Mouse (Mus musculus) kidney, adult 18-20 months (tissue): ENCODE measurements at regions not wholly inside any gene's neighbourhood (a gene's known extent, or its start where the extent isn't known, plus 50 kb on each side); places are given as distances from the start of the nearest gene placed in this dataset.

Experiments used
- DNase-seq: peaks from one replicate; pipeline ENCODE4 v3.0.0; 2021

DNA sequence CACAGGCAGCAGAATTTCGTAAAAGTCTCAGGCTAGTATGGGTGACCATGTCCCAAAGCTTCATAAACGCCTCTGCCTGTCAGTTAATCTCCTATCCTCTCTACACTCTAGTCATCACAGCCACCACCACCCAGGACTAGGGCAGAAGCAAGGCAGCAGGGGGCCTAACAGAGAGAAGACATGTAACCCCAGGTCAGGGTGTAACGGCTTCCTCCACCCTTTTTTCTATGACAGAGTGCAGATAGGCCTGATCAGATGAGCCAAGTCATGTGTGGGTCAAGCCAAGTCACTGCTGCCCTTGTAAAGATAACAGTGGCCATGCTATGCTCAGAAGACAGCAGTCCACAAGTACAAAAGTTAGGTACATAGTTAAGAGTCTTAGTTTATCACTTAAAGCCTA is 270.1 kb upstream of the Arid1b start:
- no peak for DNase-seq

DNA sequence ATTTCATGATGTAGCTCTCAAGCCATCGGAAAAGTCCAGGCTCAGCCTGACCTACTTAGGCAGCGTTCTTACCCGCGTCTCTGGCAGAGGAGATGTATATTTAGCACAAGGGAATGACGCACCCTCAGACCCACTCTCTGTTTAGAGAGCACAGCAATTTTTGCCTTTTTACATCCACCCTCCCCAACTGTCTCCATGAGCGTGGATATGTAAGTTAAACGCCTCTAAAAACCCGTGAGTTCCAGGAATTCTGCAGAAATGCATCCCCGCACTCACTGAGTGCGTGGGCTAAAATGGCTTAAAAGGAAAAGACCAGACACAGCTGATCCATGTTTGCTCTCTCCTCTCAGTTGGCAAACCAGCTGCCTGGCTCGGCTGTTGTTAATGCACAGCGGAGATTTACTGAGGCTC is 267.8 kb upstream of the Arid1b start:
- no peak for DNase-seq

DNA sequence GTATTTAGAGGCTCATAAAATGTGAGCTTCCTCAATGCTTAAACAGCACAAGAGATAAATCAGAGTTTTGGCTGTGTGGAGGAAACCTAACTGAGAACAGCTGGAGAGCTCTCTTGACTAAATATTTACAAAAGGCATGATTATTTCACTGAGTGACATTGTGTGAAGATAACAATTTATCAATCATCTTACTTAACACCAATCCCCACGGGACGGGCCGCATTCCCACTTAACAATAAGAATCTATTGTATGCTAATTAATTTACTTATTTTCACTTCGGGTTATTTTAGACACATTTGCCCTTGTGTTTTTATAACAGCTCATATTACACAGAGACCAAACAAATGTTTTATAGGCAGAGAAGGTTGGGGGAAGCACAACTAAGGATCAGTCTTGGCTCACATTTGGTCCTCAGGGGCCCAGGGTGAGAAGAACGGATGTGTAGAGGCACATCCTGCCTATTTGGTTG is 259.7 kb upstream of the Arid1b start:
- DNase-seq = no peak

DNA sequence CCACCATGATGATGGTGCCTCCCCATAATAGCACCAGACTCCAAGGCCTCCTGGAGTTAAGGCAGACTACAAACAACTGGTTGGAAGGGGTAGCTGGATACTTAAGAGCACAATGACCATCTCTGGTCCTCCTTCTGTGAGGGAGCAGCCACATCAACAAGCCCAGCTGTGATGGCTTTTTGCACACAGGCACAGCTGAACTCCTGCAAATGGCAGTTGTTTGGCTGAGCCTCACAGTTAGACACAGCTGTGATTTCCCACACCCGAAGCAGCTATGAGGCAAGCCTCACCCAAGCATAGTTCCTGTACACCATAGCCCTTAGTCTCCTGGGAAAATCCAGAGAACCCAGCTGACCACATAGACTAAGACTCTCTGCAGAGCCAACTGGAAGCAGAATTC is 258.9 kb upstream of the Arid1b start:
- peak; percentile 3 for DNase-seq

DNA sequence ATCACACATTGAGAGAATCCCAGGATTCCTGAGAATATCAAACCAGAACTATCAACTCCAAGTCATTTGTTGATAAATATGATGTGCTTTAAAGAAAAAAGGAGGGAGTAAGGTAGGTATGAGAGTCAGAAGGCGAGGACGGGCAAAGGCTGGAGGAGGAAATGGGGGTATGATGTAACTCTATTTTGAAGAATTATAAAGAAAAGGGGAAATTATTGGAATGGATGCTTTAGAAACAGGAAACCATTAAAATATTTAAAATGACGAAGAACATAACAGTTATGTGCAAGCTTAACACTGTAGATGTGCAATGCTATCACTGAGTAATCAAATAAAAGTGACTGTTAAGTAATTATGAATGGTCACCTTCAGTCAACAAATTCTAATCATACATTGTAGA is 257.4 kb upstream of the Arid1b start:
- DNase-seq = no peak

DNA sequence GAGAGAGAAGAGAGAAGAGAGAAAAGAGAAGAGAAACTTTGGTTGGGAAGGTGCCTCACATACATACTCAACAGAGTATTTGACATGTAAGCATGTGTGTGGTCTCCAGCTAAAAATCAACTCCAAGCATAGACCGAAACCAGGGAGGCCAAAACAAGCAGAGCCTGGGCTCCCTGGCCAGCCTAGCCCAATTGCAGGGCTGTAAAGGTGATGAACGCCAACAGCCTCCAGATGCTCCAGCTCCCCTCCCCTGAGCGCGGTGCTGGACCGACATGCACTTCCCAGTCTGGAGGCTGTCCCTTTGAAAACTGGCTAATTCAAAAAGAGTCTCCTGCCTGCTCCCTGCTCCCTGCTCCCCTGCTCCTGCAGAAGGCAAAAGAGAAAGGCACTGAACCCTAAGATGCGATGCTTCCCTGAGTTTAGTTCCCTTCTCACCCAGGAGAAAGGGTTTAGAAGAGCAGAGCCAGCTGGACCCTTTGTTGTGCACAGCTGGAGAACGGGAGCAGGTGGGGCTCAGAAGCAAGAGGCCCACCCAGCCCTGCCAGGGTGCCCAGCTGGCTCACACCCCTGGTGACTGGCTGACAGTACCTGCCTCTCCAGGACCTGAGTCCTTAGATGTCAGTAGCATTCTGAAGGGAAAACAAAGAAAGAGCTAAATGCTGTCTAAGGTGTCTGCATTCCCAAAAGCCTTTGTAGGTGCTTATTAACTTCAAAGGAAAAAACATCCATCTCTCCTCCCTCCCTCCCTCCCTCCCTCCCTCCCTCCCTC is 255.2 kb upstream of the Arid1b start:
- no peak for DNase-seq

DNA sequence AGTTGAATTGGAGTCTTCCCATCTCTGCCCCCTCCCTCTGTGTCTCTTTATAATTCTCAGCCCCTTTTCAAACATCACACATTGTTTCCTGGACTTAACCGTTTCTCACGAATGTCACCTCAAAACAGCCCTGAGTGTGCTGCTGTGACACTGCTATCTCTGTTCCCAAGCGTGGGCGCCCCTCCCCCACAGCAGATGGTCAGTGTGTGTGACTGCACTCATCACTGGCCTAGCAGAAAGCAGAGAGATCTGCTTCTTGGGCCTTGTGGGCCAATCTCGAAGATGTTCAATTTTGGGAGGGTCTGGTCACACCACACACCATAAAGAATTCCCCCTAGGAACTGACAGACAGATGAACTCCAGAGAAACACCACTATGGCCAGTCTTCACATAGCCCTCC is 253.3 kb upstream of the Arid1b start:
- DNase-seq = no peak

DNA sequence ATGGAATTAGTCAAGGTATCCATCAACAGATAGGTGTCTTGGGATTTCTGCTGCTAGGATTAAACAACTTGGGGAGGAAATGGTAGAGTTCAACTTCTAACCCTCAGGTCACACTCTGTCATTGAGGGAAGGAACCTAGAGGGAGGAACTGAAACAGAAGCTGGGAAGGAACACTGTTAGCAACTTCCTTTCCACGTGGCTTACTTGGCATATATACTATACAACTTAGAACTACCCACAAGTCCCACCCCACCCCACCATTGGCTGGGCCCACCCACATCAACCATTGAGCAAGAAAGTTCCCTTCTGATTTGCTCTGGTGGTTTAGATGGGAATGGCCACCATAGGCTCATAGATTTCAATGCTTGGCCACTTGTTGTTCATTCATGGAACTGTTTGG is 251.8 kb upstream of the Arid1b start:
- DNase-seq = no peak

DNA sequence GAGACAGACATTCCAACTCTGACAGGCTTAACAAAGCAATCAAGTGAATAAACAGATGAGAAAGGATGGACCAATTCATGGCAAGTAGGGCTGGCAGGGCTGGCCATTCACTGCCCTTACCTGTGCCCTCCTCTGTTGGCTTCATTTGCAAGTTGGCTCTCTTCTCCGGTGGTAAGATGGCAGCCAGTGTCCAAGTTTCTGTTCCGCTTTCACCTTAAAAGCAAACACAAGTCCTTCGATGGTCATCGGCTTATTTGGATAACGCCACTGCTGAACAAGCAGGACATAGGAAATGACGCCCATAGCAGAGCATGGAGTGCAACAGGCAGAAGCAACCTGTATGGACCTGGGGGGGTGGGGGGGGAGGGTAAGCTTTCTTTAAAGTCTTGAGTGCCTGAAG is 231.2 kb upstream of the Arid1b start:
- DNase-seq = no peak

DNA sequence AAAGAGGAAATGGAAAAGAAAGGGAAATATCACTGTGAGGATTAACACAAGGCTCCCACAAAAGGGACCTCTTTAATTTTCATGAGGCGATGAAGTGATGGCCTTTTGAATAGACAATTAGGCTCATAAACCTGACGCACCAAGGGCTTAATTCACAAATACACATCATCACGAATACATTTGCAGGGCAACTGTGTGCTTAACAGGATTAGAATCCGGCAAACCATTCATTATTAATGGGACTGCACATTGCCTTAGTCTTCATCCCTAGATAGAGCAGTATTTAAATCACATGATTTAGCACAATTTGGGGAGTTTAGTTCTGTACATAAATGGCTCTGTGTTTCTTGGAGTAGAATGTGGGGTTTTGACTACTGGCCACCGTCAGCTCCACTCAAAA is 228.4 kb upstream of the Arid1b start:
- DNase-seq = no peak

DNA sequence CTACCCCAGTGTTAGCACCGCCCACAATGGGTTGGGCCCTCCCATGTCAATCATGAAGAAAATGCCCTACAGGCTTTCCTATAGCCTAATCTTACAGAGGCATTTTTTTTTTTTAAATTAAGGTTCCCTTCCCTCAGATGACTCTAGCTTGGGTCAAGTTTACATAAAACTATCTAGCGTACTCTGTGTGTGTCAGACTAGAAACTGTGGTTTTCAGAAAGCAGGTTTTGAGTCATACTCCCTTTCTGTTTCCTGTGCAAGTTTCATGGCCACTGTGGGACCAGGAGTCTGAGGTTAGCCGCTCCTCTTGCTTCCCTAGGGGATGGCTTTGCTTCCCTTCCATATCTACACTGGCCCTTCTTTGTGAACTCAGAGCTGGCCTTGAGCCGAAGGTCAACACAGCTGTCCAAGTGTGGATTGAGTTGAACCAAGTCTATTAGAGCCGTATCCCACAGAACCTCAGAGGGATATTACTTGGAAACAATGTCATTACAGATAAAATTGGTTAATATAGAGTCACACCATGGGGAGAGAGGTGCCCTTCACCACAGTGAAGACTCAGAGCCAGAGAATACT is 226.1 kb upstream of the Arid1b start:
- DNase-seq = no peak

DNA sequence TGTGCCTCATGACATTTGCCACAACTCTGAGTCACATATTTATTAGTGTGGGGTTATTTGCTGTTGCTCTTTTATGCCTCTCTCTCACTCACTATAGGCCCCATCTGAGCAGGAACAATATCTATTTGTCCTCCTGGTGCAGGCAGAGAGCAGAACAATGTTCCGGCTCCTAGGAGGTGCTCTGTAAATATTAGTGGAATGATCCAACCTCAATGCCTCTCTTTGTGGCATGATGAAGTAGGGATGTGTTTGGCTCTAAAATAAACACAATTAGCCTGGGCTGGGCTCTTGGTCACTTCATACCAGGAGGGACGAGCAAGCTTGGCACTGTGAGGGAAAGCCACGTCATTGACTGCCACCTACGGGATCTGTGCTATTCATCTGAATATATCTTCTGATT is 224.8 kb upstream of the Arid1b start:
- DNase-seq = no peak

DNA sequence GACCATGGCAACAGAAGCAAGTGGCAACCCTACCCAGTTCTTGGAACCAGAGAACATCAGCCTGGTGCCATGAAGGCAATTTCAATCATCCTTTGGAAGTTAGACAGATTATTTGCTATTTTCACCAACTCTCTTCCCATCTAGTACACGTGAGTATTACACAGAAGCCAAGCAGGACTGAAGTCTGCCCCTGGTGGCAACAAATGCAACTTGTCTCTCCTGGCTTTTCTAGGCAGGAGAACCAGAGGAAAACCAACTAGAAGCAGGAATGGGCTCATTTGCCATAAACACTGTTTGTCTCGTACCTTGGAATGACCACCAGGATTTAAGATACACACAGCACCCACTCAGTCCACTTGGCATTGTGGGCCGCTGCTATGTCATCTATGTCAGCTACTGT is 224.1 kb upstream of the Arid1b start:
- no peak for DNase-seq

DNA sequence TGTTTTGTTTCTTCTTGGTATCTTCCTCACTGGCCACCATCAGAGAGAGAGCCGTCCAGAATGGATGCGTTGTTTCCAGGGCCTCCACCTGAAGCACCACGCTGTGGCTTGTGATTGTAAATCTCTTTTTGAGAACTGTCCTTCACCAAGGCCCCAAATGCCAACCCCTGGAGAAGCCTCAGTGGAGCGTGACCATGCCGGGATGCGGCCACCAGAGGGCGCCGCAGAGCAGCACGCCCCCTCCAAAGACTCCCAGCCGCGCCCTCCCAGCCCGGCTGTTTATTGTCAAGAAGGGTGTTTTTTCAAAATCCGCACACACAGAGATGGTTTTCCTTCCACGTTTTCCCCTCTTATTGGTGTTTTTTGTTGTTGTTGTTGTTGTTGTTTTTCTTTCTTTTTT is 216.0 kb upstream of the Arid1b start:
- DNase-seq = peak; percentile 79

DNA sequence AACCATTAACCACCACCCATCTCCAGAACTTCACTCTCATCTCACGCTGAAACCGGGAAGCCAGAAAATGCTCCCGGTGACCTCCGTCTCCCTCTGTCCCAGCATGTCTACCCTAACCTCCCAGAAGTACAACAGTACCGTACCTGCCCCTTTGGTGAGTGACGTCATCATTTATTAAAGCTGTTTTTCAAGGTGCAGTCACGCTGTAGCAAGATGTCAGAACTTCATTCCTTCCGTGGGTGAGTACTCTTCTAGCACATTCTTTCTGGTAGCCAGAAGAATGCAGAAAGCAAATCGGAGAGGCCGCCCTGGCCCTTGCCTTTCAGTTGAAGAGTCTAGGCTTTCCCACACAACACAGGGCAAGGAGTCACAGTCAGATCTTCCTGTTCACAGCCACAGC is 215.1 kb upstream of the Arid1b start:
- no peak for DNase-seq

DNA sequence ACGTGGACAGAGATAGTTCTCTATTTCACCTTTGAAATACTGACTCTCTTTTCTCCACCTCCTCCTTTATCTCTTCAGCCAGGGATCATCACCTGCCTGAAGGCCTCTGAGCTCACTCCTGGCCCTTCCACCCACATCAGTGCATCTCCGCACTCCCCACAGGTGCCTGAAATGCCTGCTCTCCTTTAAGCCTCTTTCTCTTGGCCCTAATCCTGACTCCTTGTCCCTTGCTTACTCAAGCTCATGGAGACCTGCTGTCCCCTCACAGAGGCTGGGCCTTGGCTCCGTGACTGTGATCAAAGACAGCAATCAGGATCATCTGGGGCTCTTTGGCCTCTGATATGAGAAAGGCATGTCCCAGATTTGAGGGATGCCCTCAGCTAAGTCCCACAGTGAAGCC is 212.5 kb upstream of the Arid1b start:
- DNase-seq = no peak

DNA sequence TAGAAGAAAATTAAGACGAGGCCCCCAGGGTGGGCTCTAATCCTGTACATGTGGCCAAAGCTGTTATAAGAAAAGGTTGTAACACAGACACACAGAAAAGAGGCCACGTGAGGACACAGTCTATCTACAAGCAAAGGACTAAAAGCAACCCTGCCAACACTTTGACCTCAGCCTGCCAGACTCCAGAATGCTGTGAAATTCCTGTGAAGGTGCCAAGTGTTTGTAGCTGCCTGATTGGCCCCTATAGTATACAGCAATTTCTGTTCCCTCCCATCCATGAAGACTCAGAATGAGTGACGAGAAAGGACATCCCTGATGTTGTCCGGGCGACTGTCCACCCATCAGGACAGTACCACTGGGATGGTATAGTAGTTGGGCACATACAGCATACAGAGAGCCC is 209.8 kb upstream of the Arid1b start:
- DNase-seq = no peak

DNA sequence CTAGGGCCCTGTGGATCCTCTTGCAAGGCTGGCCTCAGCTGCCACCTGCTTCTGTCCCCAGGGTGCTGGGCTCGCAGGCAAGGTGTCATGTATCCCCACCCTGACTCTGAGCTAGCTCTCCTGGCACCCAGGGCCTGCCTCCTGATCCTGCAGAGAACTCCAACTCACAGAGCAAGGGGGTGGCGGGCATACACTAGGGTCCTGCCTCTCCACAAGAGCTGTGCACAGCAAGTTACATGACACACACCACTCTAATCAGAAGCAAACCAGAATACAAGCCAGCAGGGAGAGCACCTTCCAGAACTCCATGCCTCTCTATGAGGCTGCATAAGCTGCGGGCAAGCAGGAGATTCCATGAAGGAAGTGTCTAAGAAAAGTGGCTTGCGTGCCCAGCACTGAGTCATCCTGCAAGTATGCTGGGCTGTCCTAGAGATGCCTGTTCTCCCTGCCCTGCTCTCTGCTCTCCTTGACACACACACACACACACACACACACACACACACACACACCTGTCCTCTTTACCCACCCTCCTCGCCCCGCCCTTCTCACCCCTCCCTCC is 208.8 kb upstream of the Arid1b start:
- DNase-seq = no peak

DNA sequence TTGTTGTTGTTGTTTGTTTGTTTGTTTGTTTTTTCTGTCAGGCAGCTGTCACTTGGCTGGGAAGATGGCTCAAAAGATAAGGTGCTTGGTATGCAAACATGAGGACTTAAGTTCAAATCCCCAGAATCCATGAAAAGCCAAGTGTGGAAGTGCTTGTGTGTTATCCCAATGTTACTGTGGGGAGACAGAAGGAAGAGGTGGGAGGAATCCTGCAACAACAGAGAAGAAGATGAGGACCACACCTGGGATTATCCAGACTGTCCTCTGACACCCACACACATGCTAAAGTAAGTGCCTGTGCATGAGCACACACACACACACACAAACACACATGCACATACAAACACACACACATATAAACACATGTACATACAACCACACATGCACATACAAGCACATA is 207.6 kb upstream of the Arid1b start:
- no peak for DNase-seq

DNA sequence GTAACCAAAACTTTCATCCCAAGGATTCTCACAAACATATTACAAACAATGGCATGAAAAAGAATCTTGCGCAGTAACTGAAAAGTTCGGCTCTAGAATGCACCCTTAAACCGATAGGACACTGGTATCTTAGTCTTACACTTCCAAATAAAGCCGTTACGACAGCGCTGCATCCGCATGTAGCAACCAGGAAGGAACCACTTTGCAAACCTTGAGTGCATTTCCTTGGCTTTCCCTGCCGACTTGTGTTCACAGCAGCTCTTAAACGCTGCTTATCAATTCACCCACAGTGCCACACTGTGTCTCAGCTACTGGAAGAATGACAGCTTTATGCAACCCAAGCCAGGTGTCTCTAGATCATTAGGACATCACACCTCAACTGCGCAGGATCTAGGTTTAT is 202.3 kb upstream of the Arid1b start:
- DNase-seq = no peak

DNA sequence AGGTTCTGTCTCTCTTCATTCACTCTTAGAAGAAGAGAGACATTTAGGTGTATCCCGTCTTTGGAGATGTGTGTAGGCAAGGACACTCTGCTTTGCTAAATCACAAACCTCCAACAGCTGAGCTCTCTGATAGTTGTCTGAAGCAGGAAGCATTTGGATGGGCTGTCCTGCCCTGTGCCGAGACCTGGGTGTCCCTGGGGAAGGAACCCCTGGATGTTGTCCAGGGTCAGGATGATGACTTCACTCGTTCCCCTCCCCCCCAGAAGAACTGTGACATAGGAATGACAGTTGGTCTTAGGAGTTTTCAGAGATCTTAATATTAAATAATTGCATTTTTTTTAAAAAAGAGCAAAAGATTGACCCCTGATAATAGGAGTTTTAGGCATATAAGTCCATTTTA is 197.9 kb upstream of the Arid1b start:
- no peak for DNase-seq

DNA sequence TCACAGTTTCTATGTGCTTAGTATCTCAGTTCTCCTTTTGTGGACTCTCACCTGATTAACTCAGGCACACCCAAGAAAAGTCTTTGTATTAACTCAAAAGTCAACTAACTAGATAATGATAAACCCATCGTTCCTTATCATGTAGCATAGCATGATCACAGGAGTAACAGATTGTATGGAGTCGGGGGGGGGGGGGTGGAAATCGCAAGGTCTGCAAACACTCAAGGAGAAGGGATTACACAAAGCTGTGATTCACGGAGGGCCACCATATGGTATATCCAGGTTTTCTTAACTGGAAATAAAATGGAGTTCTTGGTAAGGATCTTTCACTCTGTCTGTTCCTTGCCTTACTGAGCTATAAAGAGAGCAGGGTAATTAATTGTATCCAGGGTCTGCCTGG is 190.1 kb upstream of the Arid1b start:
- DNase-seq = no peak

DNA sequence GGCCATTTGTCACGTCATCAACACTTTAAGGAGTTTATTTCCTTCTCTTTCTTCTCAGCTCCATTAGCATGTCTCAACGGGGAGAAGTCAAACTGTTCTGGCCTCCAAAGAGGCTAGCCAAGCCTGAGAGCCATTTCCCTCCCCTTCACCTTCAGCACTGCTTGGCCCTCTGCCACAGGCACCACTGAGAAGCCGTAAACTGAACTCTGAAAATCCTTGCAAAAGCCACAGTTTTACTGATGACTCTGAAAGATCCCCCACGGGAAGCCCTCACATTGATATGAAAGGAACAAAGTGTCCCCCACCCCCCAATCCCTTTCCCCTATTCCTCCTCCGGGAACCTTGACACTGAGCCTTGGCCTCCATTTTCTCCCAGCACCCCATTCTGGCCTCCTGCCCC is 188.1 kb upstream of the Arid1b start:
- peak; percentile 48 for DNase-seq

DNA sequence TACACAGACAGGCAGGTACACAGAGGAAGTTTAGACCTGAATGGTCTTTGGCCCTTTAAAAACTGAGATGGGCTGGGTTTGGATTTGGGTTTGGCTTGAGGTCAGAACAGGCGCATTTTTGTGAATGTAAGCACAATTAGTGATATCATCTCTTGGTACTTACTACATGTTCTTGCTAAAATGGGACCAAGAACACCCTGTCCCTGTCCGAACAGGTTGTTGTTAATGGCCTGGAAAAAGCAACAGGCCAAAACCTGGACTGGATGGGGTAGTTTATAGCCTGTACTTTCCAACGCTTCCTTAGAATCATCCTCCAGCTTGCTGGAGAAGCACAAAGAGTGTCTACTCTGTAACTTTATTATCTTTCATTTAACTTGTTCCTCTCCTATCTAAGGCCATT is 185.2 kb upstream of the Arid1b start:
- no peak for DNase-seq

DNA sequence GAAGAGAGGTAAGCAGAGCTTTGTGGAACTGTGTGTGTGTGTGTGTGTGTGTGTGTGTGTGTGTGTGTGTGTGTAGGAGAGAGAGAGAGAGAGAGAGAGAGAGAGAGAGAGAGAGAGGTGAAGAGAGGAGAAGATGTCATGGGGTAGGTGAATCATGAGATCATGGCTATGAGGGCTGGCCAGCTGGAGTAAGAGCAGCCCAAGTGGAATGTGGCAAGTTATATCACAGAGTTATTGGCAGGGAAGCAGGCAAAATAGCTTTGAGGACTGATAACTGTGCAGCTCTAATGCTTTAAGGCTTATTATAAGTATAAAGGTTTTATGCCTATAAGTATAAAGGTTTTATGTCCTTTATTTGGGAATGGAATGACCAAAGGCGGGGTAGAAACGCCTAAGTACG is 180.9 kb upstream of the Arid1b start:
- no peak for DNase-seq
